Mouse (Mus musculus) inflammation-experienced regulatory T-cells, adult 16 weeks (primary cell): ENCODE results near the gene Ak2. TPM values are rescaled to one million over a fixed set of nuclear protein-coding genes. Genes with fewer than 3 reads are reported as not detected.

Experiments used
- polyA plus RNA-seq: library from polyadenylated mRNA; unstranded; fragments of 100-300 nt; shearing (Covaris generic); gene quantifications from one replicate; pipeline ENCODE4 v1.2.1, GENCODE M21; 2017

Gene Ak2
- polyA plus RNA-seq = 166 TPM

DNA sequence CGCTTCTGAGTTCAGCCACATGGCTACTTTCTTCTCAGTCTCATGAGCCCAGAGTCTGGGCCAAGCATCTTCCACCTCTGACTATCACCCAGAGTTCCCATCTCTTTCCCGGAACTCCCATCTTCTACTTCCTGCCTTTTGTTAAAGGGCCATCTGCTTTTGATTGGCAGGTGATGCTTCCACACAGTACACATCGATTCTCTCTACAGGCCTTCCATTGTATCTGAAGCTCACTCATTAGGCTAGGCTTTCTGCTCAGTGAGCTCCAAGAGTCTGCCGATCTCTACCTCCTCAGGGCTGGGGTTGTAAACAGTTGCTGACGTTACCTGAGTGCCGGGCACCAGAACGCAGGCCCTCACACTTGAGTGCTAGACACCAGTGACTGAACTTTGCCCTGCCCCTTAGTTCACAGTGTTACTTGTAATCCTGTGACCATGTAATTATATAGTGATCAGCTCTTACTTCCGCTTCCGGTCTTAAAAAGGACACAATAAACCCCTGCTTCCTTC is at the start of gene Ak2:
TSS of gene Ak2 (plus strand) at position 459 of the 509 bp plus-strand sequence.

DNA sequence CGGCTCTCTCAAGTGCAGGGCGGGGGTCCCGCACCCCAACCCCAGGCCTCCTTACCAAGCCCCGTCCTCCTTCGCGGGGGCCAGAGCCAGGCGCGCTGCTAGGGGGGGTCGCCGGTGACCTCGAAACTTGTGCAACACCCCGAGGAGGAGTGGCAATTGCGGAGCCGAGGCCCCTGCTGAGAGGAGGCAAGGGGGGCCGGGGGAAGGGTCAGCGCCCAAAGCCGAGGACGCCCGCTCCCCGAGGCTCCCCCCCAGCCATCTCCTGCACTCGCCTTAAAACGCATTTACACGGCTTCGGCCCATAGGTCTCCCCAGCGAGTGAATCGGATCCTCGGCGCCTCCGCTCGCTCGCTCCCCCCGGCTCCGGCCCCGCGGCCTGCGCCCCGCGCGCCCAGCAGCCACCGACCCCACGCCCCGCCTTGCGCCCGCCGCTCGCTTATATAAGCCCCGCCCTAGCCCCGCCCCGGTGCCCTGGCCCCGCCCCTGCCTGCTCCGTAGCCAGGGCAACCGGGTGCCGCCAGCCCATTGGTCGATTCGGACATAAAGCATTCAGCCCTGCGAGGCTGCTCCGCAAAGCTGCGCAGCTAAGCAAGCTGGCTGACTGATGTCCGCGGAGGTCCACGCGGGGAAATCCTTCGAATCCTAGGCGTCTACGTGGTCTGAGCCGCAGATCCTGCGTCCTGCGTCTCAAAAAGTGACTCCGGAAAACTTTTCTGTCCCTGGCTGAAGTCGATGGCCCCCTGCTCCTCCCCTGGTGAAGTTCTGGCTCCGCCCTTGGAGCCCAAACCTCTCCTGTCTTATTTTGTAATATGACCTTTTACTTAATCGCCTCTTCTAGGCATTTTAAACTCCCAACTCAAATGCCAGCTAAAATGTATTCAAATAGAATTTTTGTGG is 29.5 kb upstream of the Ak2 start, which contains the start of gene Azin2:
TSS of gene Azin2 (minus strand) at position 414 of the 897 bp plus-strand sequence.

DNA sequence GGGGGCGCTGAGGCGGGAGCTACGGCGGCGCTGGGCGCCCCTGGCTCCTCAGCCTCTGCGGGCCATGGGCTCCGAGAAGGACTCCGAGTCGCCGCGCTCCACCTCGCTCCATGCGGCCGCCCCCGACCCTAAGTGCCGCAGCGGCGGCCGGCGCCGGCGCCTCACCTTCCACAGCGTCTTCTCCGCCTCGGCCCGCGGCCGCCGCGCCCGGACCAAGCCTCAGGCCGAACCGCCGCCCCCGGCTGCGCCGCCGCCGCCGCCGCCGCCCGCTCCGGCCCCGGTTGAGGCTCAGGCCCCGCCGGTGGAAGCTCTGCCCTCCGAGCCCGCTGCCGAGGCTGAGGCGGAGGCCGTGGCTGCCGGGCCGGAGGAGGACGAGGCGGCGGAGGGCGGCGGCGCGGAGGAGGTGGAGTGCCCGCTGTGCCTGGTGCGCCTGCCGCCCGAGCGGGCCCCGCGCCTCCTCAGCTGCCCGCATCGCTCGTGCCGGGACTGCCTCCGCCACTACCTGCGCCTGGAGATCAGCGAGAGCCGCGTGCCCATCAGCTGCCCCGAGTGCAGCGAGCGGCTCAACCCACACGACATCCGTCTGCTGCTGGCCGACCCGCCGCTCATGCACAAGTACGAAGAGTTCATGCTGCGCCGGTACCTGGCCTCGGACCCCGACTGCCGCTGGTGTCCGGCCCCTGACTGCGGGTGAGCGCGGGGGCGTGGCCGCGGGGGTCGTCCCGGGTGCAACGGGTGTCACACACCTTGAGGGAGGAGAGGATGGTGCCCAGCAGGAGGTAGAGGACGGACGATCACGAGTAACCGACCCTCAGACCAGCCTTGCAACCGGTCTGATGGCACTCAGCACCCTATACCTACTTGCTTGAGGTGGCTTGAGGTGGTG is 66.7 kb downstream of the Ak2 start, which contains the start of gene Rnf19b:
TSS of gene Rnf19b (plus strand) at position 65 of the 886 bp plus-strand sequence.

Other genes with a start within 250 kb of the Ak2 start
- 0.11 TPM for gene A3galt2, start 236.6 kb upstream of the Ak2 start, polyA plus RNA-seq
- 23.7 TPM for gene Zfp362, start 185.9 kb upstream of the Ak2 start, polyA plus RNA-seq
- gene Trim62, start 108.4 kb upstream of the Ak2 start, polyA plus RNA-seq = 0.98 TPM
- 0.39 TPM for gene Azin2, start 29.5 kb upstream of the Ak2 start, polyA plus RNA-seq
- gene Rnf19b, start 66.3 kb downstream of the Ak2 start, polyA plus RNA-seq = 7.6 TPM
- gene Tmem54, start 113.6 kb downstream of the Ak2 start, polyA plus RNA-seq = not detected
- gene Hpca, start 130.1 kb downstream of the Ak2 start, polyA plus RNA-seq = not detected
- gene Fndc5, start 145.0 kb downstream of the Ak2 start, polyA plus RNA-seq = 0.13 TPM
- gene S100pbp, start 197.8 kb downstream of the Ak2 start, polyA plus RNA-seq = 18.4 TPM
- 53.3 TPM for gene Yars, start 197.8 kb downstream of the Ak2 start, polyA plus RNA-seq